Mouse (Mus musculus): ENCODE results near the gene Sez6.

Sez6 gene

GRCm38 (mm10) chr11:77906747-77907174, 23.8 kb upstream of the Sez6 start:
- DNase-seq = no peak

GRCm38 (mm10) chr11:77908468-77908867, 22.1 kb upstream of the Sez6 start:
- DNase-seq = no peak

GRCm38 (mm10) chr11:77909376-77909775, 21.2 kb upstream of the Sez6 start:
- no peak for DNase-seq

- no peak for DNase-seq
Measured at GRCm38 (mm10) chr11:77909776-77910175, 20.8 kb upstream of the Sez6 start.

GRCm38 (mm10) chr11:77913505-77913904, 17.1 kb upstream of the Sez6 start:
- no peak for DNase-seq

GRCm38 (mm10) chr11:77914598-77915260, 15.9 kb upstream of the Sez6 start:
- no peak for DNase-seq

GRCm38 (mm10) chr11:77916741-77917140, 13.9 kb upstream of the Sez6 start:
- no peak for DNase-seq

- DNase-seq = no peak
Measured at GRCm38 (mm10) chr11:77917166-77917565, 13.4 kb upstream of the Sez6 start.

GRCm38 (mm10) chr11:77923285-77923684, 7.3 kb upstream of the Sez6 start:
- no peak for DNase-seq

- DNase-seq = no peak
Measured at GRCm38 (mm10) chr11:77925836-77926657, 4.6 kb upstream of the Sez6 start.

GRCm38 (mm10) chr11:77926666-77927065, 3.9 kb upstream of the Sez6 start:
- no peak for DNase-seq

- DNase-seq = no peak
Measured at GRCm38 (mm10) chr11:77927837-77928236, 2.8 kb upstream of the Sez6 start.

- DNase-seq = no peak
Measured at GRCm38 (mm10) chr11:77931541-77932433, 1.2 kb downstream of the Sez6 start.

- DNase-seq = no peak
Measured at GRCm38 (mm10) chr11:77932576-77932975, 2.0 kb downstream of the Sez6 start.

GRCm38 (mm10) chr11:77934111-77934521, 3.5 kb downstream of the Sez6 start:
- no peak for DNase-seq

GRCm38 (mm10) chr11:77934568-77935311, 4.1 kb downstream of the Sez6 start:
- no peak for DNase-seq

- DNase-seq = no peak
Measured at GRCm38 (mm10) chr11:77936846-77937245, 6.2 kb downstream of the Sez6 start.

GRCm38 (mm10) chr11:77937649-77938410, 7.2 kb downstream of the Sez6 start:
- no peak for DNase-seq

- no peak for DNase-seq
Measured at GRCm38 (mm10) chr11:77942230-77942629, 11.6 kb downstream of the Sez6 start.

- DNase-seq = no peak
Measured at GRCm38 (mm10) chr11:77947860-77948259, 17.3 kb downstream of the Sez6 start.

- DNase-seq = no peak
Measured at GRCm38 (mm10) chr11:77950125-77950685, 19.6 kb downstream of the Sez6 start.
